Mouse (Mus musculus) embryonic facial prominence, embryonic 13.5 days (tissue): ENCODE results near the gene Ttc36. TPM values are rescaled to one million over a fixed set of nuclear protein-coding genes. Genes with fewer than 3 reads are reported as not detected.

Experiments used
- ATAC-seq: fragments of 200-750 bp; cut with Nextera tagmentation; 2 replicates; pipeline ENCODE4 v1.8.0; 2017; ENCODE audit warnings: low read depth; ENCODE audit not compliant: insufficient number of reproducible peaks, insufficient read depth, low FRiP score, low TSS enrichment
- H3K27ac ChIP-seq: fragments of 300-500 bp; sonication (generic); 2 replicates; pipeline ENCODE4 v1.5.1; 2015; ENCODE audit warnings: moderate library complexity, mild to moderate bottlenecking, inconsistent platforms
- H3K27me3 ChIP-seq: fragments of 300-500 bp; sonication (generic); 2 replicates; pipeline ENCODE4 v1.6.1; 2015; ENCODE audit warnings: mild to moderate bottlenecking, inconsistent platforms
- H3K36me3 ChIP-seq: fragments of 300-500 bp; sonication (generic); 2 replicates; pipeline ENCODE4 v1.6.1; 2015; ENCODE audit warnings: mild to moderate bottlenecking, inconsistent platforms
- H3K4me1 ChIP-seq: fragments of 300-500 bp; sonication (generic); 2 replicates; pipeline ENCODE4 v1.6.1; 2015; ENCODE audit warnings: inconsistent platforms
- H3K4me2 ChIP-seq: fragments of 300-500 bp; sonication (generic); 2 replicates; pipeline ENCODE4 v1.6.1; 2015; ENCODE audit warnings: moderate library complexity, mild to moderate bottlenecking, inconsistent platforms
- H3K4me3 ChIP-seq: fragments of 300-500 bp; sonication (generic); 2 replicates; pipeline ENCODE4 v1.5.1; 2015; ENCODE audit warnings: mild to moderate bottlenecking, inconsistent platforms
- H3K9ac ChIP-seq: fragments of 300-500 bp; sonication (generic); 2 replicates; pipeline ENCODE4 v1.6.1; 2015; ENCODE audit warnings: mild to moderate bottlenecking, inconsistent platforms
- H3K9me3 ChIP-seq: fragments of 300-500 bp; sonication (generic); 2 replicates; pipeline ENCODE4 v1.6.1; 2016; ENCODE audit warnings: inconsistent platforms
- WGBS: fragments of 180-500 bp; shearing (Covaris S2); methylation state at CpG from one replicate; pipeline ENCODE4 v1.1.7; 2015; ENCODE audit warnings: mixed read lengths; 5-methylcytosine and 5-hydroxymethylcytosine counted together
- polyA plus RNA-seq: library from polyadenylated mRNA; unstranded; fragments of >200 nt; fragmentation: Nextera tagmentation; extraction: Ambion mirVana; gene quantifications from 2 replicates; pipeline ENCODE4 v1.2.1, GENCODE M21; 2015

The Ttc36 gene
- polyA plus RNA-seq, 1 experiment from 2014 or later: not detected

DNA sequence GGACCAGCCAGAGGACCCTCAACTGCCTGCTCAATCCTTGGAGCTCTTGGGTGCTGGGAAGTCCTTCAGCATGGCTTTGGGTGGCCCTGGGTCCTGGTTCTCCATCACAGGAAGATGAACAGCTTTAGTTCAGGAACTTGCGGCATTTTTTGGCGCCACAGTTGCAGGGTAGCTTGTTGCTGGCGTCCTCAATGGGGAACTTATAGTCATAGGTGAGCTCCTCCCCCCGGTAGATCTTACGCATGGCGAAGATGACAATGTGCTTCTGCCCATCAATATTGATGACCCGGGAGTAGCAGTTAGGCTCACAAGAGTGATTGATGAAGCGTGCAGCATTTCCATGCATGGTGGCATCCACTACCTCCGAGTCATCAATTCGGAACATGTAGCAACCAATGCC lies 4.9 kb upstream of the Ttc36 start:
- no peak for ATAC-seq
- H3K4me3 ChIP-seq: no peak overlapping the region
- H3K9ac ChIP-seq: no peak overlapping the region
- no peak overlapping the region for H3K27ac ChIP-seq
- H3K4me1 ChIP-seq: no peaks in the 10 kb centered on the region
- H3K27me3 ChIP-seq: no peaks in the 10 kb centered on the region
- H3K9me3 ChIP-seq: no peaks in the 10 kb centered on the region
- no peak overlapping the region for H3K4me2 ChIP-seq
- 96% methylated on average over 10 of the region's 10 CpGs for WGBS
- peaks cover 80% of the 10 kb centered on the region for H3K36me3 ChIP-seq

DNA sequence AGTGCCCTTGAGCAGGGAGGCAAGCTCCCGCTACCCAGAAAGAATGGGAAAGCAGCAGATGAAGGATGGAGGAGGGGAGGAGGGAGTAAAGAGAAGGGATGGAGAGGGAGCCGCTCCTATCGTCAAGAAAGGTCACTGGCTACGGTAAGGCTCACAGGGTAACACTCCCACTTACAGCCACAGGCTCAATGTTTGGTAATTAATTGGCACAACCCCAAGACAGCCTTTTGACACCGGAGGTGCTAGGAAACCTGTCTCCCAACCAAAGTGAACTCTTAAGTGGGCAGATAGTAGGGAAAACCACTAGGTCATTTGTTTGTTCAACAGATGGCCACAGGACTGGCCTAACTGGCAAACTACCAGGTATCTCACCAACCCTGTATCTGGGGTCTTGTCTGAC lies 4.3 kb upstream of the Ttc36 start:
- 66% methylated on average over 5 of the region's 5 CpGs for WGBS
- no peak for ATAC-seq
- H3K27me3 ChIP-seq: no peaks in the 10 kb centered on the region
- no peak overlapping the region for H3K27ac ChIP-seq
- no peaks in the 10 kb centered on the region for H3K9me3 ChIP-seq
- H3K9ac ChIP-seq: no peak overlapping the region
- H3K4me1 ChIP-seq: no peaks in the 10 kb centered on the region
- no peak overlapping the region for H3K4me2 ChIP-seq
- peaks cover 74% of the 10 kb centered on the region for H3K36me3 ChIP-seq
- no peak overlapping the region for H3K4me3 ChIP-seq

DNA sequence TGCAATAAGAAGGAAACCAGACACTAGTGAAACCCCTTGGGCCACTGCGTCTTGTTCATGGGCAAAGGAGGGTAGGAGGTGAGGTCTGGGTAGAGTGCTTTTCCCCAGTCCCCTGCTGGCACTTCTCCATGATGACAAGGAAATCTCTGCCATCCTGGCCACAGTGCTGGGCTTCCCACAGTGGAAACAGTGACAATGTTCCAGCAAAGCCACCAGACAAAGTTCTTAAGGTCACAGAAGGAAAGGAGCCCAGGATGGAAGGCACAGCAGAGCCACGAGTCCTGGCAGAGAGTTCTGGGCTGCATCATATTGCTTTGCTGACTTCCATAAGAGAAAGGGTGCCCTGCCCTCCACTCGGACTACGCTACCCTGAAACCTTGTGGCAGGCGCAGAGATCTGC lies 2.7 kb upstream of the Ttc36 start:
- H3K4me3 ChIP-seq: no peak overlapping the region
- 91% methylated on average over 5 of the region's 5 CpGs for WGBS
- H3K9me3 ChIP-seq: no peaks in the 10 kb centered on the region
- no peak overlapping the region for H3K9ac ChIP-seq
- no peak overlapping the region for H3K4me2 ChIP-seq
- H3K36me3 ChIP-seq: peaks cover 58% of the 10 kb centered on the region
- H3K27ac ChIP-seq: no peak overlapping the region
- H3K4me1 ChIP-seq: no peaks in the 10 kb centered on the region
- H3K27me3 ChIP-seq: peaks cover 6% of the 10 kb centered on the region; the same call in 1 of the 2 replicates
- no peak for ATAC-seq

DNA sequence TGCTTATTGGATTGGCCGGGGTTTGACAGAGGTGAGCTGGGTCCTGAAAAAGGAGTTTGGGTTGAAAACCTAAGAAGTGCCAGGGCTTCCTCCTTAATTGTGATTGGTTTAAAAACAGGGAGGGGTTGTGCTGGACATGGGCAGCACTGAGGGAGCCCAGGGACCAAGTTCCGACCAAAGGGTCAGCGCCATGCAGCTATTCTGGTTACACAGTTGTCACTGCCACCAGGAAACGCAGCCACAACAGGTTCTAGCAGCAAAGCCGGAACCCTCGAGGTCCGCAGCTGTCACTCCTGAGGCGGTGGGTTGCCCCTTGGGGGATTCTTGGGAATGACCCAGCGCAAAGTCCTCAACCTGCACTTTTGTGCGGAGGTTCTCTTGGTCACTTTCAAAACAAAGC lies 1.8 kb upstream of the Ttc36 start:
- Histone ChIP-seq H3K27ac (no peak overlapping the region), H3K4me2 (no peak overlapping the region), H3K36me3 (peaks cover 50% of the 10 kb centered on the region), H3K4me1 (peaks cover 7% of the 10 kb centered on the region), H3K4me3 (no peak overlapping the region), H3K9me3 (no peaks in the 10 kb centered on the region), H3K9ac (no peak overlapping the region), H3K27me3 (peaks cover 15% of the 10 kb centered on the region)
- 87% methylated on average over 10 of the region's 10 CpGs for WGBS
- ATAC-seq: no peak

DNA sequence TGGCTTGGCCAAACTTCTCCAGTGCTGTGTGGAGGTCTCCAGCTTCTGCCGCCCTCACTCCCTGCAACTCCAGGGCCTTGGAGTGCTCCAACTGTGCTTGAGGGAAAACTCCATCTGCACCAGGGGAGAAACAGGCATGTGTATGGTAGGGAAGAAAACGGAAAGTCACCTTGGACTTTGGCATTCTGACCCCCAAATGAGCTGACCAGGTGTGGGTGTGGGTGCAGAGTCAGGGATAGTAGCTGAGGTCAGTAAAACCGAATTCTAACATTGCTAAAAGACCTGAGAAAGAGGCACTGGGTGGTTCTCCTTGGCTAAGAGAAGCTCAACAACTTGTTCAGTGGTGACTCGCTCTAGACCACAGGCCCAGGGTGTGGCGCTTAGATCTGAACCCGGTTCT lies 1.2 kb downstream of the Ttc36 start:
- H3K4me1 ChIP-seq: peaks cover 15% of the 10 kb centered on the region
- no peak for ATAC-seq
- no peak overlapping the region for H3K27ac ChIP-seq
- 80% methylated on average over 6 of the region's 6 CpGs for WGBS
- H3K9me3 ChIP-seq: no peaks in the 10 kb centered on the region
- peaks cover 37% of the 10 kb centered on the region for H3K27me3 ChIP-seq
- peaks cover 20% of the 10 kb centered on the region for H3K36me3 ChIP-seq
- no peak overlapping the region for H3K4me2 ChIP-seq
- H3K9ac ChIP-seq: no peak overlapping the region
- H3K4me3 ChIP-seq: no peak overlapping the region

DNA sequence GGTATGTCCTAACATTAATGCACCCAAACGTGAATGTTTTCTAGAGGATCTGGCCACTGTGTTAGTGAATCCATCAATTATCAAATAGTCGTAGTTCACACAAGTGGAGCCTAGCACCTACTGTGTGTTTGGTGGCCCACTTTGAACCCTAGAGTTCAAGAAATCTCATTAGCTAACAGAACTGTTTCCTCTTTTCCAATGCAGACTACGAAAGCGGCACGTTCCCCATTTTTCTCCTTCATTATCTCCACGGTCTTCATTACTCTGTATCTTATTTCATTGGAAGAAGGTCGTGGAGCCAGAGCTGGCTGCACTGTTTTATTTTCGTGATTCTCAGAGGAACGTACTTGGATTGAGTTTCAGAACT lies 2.9 kb downstream of the Ttc36 start:
- H3K36me3 ChIP-seq: peaks cover 4% of the 10 kb centered on the region
- H3K27me3 ChIP-seq: peaks cover 37% of the 10 kb centered on the region
- WGBS: 29% methylated on average over 9 of the region's 9 CpGs
- H3K27ac ChIP-seq: no peak overlapping the region
- H3K9ac ChIP-seq: no peak overlapping the region
- H3K4me1 ChIP-seq: peaks cover 15% of the 10 kb centered on the region
- H3K4me3 ChIP-seq: peak overlapping the region; percentile 61
- no peak for ATAC-seq
- H3K9me3 ChIP-seq: no peaks in the 10 kb centered on the region
- H3K4me2 ChIP-seq: peak overlapping the region; percentile 98

DNA sequence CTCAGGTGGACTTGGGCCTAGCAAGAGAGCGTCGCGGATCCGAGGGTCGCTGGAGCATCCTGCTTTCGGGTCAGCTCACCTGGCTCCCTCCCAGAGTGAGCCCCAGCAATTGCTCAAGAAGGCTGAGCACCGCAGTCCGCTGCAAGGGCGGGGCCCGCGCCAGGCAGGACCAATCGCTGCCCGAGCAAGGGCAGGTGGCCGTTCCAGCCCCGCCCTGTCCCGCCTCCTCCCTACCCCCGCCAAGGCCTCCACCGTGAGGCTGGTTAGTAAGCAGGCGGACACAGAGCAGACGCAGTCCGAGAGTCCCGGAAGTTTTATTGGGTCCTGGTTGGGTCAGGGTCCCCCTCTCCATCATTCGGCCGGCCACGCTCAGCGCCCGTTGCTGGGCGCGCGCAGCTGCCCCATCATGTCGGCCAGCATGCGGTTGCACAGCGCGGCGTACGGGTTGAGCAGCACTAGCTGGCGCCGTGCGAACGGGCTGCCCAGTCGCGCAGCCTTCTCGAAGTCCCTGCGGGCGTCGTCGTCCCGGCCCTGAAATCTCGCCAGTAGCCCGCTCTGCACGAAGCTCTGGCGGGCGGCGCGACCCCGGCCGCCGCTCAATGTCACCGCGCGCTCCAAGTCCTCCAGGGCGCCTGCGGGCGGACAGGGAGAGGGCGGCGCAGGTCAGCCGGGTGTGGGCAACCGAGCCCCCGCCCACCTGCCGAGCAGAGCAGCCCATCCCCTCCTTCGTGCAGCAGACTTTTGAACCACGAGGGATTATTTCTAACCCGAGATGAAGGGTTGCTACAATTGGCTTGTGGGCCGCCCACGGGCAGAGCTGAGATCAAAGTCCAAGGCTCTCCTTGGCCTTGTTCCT lies 3.5 kb downstream of the Ttc36 start, which contains the start of gene Tmem25:
Tmem25 (minus strand) TSS at position 206 of the 856 bp plus-strand sequence.
- no peaks in the 10 kb centered on the region for H3K36me3 ChIP-seq
- peak within 1 kb of the TSS; percentile 28; the same call in 1 of the 2 replicates for H3K27ac ChIP-seq
- peak within 1 kb of the TSS; percentile 73 for H3K9ac ChIP-seq
- peak; percentile 91 for ATAC-seq
- peak within 1 kb of the TSS; percentile 98 for H3K4me2 ChIP-seq
- H3K9me3 ChIP-seq: no peaks in the 10 kb centered on the region
- peaks cover 15% of the 10 kb centered on the region for H3K4me1 ChIP-seq
- H3K4me3 ChIP-seq: peak within 1 kb of the TSS; percentile 61
- H3K27me3 ChIP-seq: peaks cover 37% of the 10 kb centered on the region
- under 1% methylated on average over 75 of the region's 75 CpGs for WGBS

DNA sequence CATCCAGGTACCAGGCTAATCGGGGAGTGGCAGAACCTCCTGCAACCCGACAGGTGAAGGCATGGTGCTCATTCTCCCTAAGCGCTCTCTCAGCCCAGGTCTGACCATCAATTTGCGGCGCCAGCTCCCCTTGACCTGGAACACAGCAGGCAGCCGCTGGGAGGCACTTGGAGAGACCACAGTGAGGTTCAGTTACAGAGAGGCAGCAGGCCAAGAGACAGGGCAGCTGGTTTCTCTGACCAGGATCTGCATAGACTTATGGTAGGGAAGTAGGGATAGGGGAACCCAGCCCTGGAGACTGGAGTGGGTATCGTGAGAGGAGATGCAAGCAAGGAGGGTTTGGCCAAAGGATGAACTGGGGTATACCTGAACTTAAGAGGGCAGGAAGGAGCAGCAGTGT lies 4.6 kb downstream of the Ttc36 start:
- H3K9me3 ChIP-seq: no peaks in the 10 kb centered on the region
- H3K27me3 ChIP-seq: peaks cover 37% of the 10 kb centered on the region
- no peaks in the 10 kb centered on the region for H3K36me3 ChIP-seq
- peak overlapping the region; percentile 98 for H3K4me2 ChIP-seq
- peak overlapping the region; percentile 61 for H3K4me3 ChIP-seq
- H3K9ac ChIP-seq: no peak overlapping the region
- no peak for ATAC-seq
- peaks cover 15% of the 10 kb centered on the region for H3K4me1 ChIP-seq
- H3K27ac ChIP-seq: no peak overlapping the region
- WGBS: 41% methylated on average over 7 of the region's 7 CpGs

DNA sequence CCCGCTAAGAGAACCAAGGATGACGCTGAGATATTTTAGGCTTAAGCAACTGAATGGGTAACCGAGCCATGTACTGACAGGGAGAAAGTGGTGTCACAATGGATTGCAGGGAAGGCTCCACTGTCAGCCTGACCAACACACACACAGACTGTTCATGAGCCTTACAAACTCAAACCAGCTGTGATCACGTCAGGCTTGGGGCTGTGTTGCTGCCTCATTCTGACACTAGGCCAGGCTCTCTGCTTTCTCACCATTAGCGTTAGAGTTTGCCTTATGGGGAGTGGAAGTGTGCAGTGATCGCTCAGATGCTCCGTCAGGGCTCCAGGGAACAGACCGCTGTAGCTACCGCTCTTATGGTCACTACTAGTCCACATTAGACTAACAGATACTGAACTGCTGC lies 10.0 kb downstream of the Ttc36 start:
- WGBS: 56% methylated on average over 9 of the region's 9 CpGs
- peaks cover 4% of the 10 kb centered on the region for H3K27me3 ChIP-seq
- no peaks in the 10 kb centered on the region for H3K9me3 ChIP-seq
- peak overlapping the region; percentile 44 for H3K27ac ChIP-seq
- H3K4me2 ChIP-seq: no peak overlapping the region
- H3K9ac ChIP-seq: no peak overlapping the region
- no peaks in the 10 kb centered on the region for H3K4me1 ChIP-seq
- ATAC-seq: no peak
- no peak overlapping the region for H3K4me3 ChIP-seq
- H3K36me3 ChIP-seq: peaks cover 46% of the 10 kb centered on the region

DNA sequence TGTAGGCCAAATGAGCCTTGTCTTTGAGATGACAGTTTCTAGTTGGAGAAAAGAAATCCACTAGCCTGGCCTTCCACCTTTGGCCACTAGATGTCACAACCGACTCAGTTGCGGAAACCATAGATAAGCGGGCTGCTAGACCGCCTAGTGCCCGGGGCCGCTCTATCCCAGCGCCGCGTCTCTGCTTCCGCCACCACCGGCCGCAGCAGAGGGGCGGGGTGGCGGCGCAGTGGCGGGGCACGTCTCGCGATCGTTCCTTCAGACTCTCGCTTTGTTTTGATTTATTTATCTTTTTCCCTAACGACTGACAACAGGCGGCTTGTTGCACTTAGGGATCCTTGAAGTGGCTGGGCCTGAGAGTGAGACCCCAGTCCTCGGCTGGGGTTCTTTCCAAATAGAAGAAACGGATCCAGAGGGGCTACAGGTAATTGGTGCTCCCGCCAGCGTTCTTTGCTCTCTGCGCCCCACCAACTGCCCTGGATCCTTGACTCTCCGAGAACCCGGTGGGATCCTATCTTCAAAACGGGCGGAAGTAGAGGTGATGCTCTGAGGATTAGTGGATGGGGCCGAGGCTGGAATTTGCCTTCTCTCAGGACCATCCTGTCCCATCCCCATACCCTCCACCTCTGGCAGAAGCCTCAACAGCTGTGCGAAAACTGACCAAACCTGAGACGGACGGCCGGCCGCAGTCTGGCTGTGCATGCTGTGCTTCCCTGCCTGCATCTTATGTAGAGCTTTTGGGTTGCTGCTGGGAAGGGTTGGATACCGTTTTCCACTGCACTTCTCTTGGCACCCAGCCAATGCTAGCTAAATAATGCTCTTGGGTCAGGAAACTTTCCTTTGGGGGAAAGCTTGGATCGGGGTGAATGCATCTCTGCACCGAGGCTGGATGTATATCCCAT lies 29.9 kb downstream of the Ttc36 start:
- no peaks in the 10 kb centered on the region for H3K27me3 ChIP-seq
- peak overlapping the region; percentile 91 for H3K27ac ChIP-seq
- no peaks in the 10 kb centered on the region for H3K9me3 ChIP-seq
- WGBS: under 1% methylated on average over 41 of the region's 41 CpGs
- peak overlapping the region; percentile 85 for H3K4me2 ChIP-seq
- ATAC-seq: peak; percentile 97
- H3K9ac ChIP-seq: peak overlapping the region; percentile 93
- peaks cover 25% of the 10 kb centered on the region for H3K36me3 ChIP-seq
- H3K4me3 ChIP-seq: peak overlapping the region; percentile 79
- peaks cover 6% of the 10 kb centered on the region; the same call in 1 of the 2 replicates for H3K4me1 ChIP-seq

DNA sequence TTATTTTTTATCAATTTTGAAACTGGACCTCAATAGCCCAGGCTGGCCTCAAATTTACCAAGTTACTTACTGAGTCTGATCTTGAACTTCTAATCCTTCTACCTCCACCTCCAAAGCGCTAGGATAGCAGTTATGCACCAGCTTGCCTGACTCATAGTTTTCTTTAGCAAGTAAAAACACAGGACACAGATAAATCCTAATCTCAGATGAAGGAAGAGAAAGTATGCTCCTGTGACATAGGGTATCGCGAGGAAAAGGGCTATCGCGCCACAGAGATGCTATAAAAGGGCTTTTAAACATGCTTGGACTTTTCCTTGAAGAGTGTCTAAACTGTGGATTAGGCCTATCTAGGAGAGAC lies 30.5 kb downstream of the Ttc36 start:
- Histone ChIP-seq H3K9me3 (no peaks in the 10 kb centered on the region), H3K4me2 (peak overlapping the region; percentile 85; the same call in 1 of the 2 replicates), H3K36me3 (peaks cover 22% of the 10 kb centered on the region), H3K4me1 (peaks cover 6% of the 10 kb centered on the region; the same call in 1 of the 2 replicates), H3K9ac (peak overlapping the region; percentile 93; the same call in 1 of the 2 replicates), H3K27ac (0 out of 2 replicates have a peak overlapping the region, but pooled peaks have one; percentile 91), H3K4me3 (peak overlapping the region; percentile 79), H3K27me3 (no peaks in the 10 kb centered on the region)
- 26% methylated on average over 5 of the region's 5 CpGs for WGBS
- ATAC-seq: no peak
